Mouse (Mus musculus) spleen, adult 10 weeks (tissue): ENCODE results near the gene Ipcef1. TPM values are rescaled to one million over a fixed set of nuclear protein-coding genes. Genes with fewer than 3 reads are reported as not detected.

Experiments
- polyA plus RNA-seq: library from polyadenylated mRNA; stranded (reverse); fragments of 350-450 nt; fragmentation: Illumina TruSeq; extraction: RNeasy Lipid Tissue Mini Kit (QIAGEN cat#74804); gene quantifications from one replicate; pipeline ENCODE4 v1.2.3, GENCODE M21; 2015; ENCODE audit warnings: low replicate concordance; ENCODE audit not compliant: insufficient read depth

Gene Ipcef1
- polyA plus RNA-seq = 37.8 TPM

GRCm38 (mm10) chr10:7052315-7053017 lies at the start of gene Ipcef1:
Gene Ipcef1, minus strand, starts transcription at chr10:7052478.

Other genes starting within 250 kb of the Ipcef1 start
- gene Cnksr3, start 159.8 kb upstream of the Ipcef1 start, polyA plus RNA-seq = 10.4 TPM